Mouse (Mus musculus) mouse embryonic stem cell (cell line): ENCODE measurements around the gene Sp2.

Experiments
- in situ Hi-C, 2 experiments: fragments of 300-500 bp; cut with MboI; formaldehyde crosslinking; loops; 1 replicate in 1 of 2; 3 replicates in 1 of 2; pipeline ENCODE4 v1.14.3; 2019 to 2020; ENCODE audit warnings: low sequenced_read_pairs in 2 of 2, low pct_unique_long_range_greater_than_20kb in 1 of 2, mixed read lengths in 1 of 2; ENCODE audit not compliant: unreplicated experiment in 1 of 2

Sp2 gene

DNA sequence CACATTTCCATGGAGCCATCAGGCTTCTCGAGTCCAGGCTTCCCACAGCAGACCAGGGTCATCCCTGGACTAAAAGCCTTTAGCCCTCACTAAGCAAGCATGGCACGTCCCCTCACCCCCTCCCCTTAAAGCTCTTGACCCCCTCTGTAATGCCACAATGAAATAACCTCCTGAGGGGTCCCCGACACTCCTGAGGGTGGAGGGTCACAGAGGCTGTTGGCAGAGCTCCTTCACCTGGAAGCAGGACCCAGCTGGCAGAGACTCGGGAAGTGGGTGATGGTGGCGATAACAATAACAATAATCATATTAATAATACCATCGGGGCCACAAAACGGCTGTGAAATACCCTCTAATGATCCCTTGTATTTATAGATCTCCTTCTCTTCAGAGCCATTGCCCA is at the start of gene Sp2:
Gene Sp2, minus strand, starts transcription at position 101 of the 400 bp plus-strand sequence.
- in situ Hi-C loops = no loop called here

DNA sequence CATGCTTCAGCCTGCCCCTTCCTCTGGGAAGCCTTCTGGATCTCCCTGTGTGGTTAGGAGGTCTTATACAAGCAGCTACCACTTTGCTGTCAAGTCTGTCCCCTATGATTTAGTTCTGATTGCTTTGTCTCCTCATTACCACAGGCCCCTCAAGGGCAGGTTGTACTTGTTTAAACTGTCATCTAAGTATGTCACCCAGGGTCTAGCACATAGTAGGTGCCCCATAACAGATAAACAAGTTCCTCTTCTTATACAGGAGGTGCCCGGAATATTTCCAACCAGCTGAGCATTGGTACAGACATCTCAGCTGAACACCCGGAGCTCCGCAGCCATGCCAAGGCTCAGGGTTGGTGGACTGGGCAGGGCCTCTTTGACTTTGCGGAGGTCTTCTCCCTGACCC is 49.7 kb upstream of the Sp2 start:
- in situ Hi-C loops = no loop called here

DNA sequence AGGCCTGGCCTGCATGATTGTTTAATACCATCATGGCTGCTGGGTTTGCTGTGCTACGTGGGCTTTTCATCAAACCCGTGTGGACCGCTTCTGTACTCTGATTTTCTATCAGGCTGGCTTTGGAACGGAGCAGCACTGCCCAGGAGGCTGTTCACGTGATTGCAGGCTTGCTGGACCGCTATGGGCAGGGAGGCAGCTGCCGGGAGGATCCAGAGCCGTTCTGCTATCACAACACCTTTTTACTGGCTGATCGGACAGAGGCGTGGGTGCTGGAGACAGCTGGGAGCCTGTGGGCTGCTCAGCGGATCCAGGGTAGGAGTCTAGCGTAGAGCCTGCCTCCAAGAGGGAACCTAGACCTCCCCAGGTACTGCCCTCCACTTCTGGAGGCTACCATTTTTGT is 49.2 kb upstream of the Sp2 start:
- in situ Hi-C loops = no loop called here

DNA sequence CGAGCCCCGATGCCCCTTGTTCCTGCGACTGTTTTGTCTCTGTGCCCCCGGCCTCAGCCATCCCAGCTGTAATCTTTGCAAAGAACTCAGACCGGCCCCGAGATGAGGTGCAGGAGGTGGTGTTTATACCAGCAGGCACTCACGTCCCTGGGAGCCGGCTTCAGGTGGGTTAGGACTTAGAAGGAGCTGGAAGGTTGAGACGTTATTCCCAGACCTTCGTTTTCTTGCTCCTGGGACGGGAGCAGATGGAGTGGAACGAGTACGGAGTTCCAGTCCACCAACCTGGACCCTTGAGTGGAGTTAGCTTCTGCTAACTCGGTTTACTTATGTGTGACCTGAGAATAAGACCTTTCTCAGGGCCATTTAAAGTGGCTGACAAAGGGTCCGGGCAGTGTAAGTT is 47.7 kb upstream of the Sp2 start:
- in situ Hi-C loops = no loop called here

DNA sequence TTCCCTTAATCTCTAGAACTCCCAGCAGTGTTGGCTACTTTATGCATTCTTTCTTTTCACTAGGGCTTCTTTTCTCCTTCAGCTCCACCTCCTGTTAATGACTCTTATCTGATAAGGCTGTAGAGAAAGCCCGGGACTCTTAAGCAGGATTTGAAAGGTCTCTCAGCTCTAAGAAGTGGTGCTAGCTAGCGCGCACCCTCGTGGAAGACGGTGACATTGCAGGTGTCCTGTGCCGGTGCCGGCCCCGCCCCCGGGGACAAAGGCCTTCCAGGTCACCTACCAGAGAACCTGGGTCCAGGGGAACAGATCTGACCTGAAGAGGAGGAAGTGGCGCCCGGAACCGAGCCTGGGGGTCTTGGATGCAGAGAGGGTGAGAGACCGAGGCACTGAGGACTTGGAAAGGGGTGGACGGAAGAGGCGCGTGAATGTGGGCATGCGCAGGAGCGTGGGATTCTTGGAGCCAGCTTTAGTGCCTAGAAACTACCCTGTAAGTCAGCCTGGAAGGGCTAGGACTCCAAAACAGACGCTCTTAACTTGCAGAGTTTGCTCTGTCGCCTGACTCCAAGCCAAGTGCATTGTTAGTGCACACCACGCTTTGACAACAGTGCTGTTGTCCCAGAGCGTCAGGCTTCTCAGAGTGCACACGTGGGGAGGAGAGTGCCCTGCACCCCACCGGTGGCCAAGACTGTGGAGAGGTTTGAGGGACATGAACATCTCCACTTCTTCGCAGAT is 47.1 kb upstream of the Sp2 start, which contains the start of gene Scrn2:
Gene Scrn2, plus strand, starts transcription at position 253 of the 732 bp plus-strand sequence.
- in situ Hi-C loops = no loop called here

DNA sequence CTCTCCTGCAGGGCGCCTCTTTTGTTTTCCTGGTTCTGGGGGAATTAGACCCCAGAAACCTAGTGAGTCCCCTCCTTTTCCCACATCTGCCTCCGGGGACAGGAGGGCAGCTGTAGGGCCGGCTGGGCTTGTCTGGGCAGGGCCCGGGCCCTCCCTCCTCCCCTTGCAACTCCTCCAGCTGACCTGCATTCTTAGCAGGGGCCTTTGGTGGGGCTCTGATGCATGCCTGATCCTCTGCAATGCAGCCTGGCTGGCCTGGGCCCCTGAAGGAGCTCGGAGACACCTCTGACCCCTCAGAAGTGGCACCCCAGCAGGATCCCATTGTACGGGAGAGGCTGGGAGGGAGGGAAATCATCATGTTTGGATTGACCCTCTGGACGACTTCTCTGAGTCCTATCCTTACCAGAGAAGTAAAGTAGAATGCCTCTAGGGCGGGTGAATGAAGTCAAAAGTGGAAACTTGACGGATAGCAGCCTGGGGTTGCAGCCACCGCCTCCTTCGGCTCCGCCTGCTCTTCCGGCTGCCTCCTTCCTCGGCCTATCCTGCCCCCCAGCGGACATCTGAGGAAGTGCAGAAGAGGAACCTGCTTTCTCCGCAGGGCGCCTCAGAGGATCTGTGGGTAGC is 43.1 kb upstream of the Sp2 start:
- in situ Hi-C loops = no loop called here

DNA sequence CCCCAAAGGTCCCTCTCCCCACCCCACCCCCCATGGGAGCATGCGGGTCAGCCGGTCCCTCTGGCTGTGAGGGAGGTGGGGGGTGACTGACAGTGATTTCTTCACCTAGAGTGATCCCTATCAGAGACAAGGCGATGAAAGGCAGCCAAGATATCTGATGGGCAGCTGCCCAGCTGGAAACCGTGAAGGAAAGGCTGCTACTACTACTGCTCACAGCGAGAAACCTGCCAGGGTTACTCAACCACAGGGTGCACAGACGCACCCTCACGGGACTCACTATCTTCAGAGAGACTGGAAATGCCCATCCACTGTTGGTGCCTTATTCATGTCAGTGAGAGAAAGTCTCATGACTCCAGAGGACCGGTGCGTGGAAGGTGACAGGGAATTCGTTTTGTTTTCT is 42.2 kb upstream of the Sp2 start:
- in situ Hi-C loops = loop anchor here (5.0 to 25.0 kb wide), 2 partner anchors 38 to 688 kb away; no protein-coding TSS in a partner anchor

DNA sequence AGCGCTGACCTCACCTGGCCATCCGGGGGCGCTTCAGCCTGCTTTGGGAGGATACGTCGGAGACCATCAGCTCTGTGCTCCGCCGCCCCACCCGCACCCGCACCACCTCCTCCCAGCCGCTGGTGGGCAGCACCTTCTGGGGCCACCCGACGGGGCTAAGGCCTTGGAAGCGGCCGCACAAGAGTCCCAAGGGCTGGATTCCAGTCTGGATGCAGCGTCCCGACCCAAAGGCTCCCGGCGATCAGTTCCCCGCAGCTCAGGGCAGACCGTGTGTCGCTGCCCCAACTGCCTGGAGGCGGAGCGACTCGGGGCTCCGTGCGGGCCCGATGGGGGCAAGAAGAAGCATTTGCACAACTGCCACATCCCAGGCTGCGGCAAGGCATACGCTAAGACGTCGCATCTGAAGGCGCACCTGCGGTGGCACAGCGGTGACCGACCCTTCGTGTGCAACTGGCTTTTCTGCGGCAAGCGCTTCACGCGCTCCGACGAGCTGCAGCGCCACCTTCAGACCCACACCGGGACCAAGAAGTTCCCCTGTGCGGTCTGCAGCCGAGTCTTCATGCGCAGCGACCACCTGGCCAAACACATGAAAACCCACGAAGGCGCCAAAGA is 39.2 kb upstream of the Sp2 start:
- in situ Hi-C loops = loop anchor here (5.0 to 25.0 kb wide), 2 partner anchors 35 to 685 kb away; no protein-coding TSS in a partner anchor

DNA sequence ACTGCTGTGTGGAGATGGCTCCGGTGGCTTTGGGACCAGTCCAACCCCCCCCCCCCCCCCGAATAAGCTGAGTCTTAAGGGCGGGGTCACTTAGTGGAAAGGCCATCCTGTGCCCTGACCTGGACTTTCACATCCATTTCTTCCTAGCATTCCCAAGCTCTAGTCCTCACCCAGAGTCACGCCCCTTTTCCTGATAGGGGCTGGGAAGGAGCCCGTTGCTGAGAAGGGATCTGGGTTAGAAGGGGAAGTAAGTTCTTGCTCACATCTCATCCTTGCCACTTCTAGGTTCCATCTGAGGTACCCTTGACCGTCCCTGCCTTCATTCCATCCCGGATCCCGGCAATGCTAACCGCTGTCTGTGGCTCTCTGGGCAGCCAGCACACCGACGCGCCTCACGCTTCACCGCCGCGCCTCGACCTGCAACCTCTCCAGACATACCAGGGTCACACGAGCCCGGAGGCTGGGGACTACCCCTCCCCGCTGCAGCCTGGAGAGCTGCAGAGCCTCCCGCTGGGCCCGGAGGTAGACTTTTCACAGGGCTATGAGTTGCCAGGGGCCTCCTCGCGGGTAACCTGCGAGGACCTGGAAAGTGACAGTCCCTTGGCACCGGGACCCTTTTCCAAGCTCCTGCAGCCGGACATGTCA is 38.5 kb upstream of the Sp2 start:
- in situ Hi-C loops = loop anchor here (5.0 to 25.0 kb wide), 2 partner anchors 34 to 684 kb away; no protein-coding TSS in a partner anchor

DNA sequence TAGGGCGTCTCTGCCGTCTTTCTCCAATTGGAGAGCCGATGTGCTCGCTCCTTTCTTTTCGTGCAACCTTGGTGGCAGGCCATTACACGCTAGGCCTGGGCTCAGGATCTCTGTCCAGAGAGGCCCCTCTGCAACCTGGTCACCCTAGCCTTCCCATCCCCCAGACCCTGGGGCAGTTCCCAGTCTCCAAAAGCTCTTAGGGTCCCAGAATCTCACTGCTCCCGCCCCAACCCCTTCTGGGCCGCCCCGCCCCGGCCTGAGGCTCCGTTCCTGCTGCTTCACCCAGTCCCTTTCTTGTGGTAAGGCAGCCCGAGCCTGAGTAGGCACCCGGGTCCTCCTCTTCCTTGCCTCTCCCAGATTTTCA is 36.6 kb upstream of the Sp2 start:
- in situ Hi-C loops = loop anchor here in 1 of 2 experiments (25.0 kb wide), 1 partner anchor 682 kb away; no protein-coding TSS in a partner anchor

DNA sequence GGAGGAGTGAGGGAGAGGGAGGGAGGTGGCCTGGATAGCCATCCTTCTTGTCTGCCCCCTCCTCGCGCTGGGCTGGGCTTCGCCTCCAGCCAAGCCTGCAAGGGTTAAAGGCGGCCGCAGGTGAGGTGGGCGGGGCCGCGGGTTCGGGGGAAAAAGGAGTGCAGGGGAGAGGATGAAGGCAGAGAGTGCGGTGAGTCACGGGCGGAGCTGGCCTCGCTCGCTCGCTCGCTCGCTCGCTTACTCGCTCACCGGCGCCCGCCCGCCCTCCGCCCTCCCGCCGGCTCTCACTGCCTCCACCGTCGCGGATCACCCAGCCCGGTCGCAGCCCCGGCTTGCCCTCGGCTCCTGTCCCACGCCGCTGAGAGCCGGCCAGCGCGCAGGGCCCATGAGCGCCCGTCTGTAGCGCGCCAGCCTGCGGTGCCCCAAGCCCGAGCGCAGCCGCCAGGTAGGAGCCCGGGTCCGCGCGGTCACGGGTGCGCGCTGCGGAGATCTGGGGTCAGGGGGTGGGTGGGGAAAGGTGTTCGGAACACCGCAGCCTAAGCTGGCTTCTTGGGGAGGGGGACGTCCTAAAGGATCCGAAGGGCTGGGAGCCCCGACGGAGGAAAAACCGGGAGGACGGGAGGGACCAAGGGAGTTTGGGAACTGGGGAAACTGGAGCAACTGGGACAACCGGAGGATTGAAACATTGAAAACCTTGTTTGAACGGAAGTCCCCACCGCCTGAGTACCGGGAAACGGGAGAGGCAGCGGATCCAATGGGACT is 36.0 kb upstream of the Sp2 start:
- in situ Hi-C loops = loop anchor here in 1 of 2 experiments (25.0 kb wide), 1 partner anchor 681 kb away; no protein-coding TSS in a partner anchor

DNA sequence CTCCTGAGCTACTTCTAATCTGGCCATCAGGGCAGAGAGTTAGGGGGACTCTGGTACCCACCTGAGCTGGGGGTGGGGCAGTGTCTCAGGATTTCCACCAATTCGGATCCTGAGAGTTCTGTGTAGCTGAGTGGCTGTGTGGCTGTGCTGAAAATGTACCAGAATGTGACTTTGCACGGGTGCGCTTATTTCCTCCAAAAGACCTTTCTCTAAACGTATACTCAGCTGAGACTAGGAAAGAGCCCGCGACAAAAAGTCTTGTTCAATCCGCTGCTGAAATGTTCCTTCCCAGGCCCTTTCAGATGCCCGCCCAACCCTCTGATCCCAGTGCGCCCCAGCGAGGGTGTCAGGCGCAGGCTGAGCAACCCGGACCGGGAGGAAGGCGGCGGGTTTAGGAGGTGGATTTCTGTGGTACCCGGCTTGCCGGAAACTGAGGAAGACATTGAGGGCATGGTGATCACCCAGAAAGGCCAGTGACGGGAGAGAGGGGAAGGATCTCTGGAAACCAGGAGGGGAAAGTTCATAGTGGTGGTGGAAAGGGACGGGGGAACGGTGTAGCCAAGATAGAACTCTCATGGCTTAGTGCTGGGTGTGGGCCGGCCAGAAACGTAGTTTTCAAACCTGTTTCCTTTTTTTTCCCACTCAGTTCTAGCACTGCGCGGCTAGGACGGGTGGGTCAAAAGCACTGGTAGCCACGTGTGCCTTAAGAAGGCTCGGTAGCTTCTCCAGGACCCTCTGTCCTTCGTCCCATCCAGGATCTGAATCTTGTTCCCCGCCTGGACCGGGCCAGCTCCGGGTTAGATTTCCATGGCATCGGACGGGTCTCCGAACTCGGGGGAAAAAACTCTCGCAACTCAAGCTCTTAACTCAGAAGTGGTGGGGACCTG is 35.2 kb upstream of the Sp2 start:
- in situ Hi-C loops = loop anchor here in 1 of 2 experiments (25.0 kb wide), 1 partner anchor 681 kb away; no protein-coding TSS in a partner anchor

DNA sequence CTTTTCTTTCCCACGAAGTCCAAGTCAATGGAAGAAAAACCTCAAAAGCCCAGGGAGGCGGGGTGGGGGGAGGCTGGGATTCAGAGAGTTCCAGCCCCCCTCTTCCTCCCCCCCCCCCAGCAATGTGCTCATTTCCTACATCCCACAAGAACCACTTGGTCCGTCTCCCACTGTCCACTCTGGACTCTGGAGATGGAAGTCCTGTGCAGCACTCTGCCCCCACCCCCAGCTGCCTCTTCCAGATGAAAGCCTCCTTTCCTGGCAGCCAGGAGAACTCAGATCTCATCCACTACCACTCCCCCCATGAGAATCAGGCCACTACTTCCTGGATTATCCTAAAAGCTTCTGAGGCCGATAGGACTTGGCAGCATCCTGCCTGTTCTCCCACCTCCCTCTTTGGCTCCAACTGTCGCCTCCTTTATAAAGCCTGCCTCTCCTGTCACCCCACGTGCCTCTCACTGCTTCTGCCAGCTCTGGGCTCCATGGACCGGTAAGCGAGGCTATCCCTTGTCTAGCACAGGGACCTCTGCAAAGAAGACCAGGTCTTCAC is 30.4 kb upstream of the Sp2 start, which contains the start of gene Sp6:
Gene Sp6, plus strand, starts transcription at position 274 of the 550 bp plus-strand sequence.
- in situ Hi-C loops = loop anchor here in 1 of 2 experiments (25.0 kb wide), 1 partner anchor 676 kb away; no protein-coding TSS in a partner anchor

DNA sequence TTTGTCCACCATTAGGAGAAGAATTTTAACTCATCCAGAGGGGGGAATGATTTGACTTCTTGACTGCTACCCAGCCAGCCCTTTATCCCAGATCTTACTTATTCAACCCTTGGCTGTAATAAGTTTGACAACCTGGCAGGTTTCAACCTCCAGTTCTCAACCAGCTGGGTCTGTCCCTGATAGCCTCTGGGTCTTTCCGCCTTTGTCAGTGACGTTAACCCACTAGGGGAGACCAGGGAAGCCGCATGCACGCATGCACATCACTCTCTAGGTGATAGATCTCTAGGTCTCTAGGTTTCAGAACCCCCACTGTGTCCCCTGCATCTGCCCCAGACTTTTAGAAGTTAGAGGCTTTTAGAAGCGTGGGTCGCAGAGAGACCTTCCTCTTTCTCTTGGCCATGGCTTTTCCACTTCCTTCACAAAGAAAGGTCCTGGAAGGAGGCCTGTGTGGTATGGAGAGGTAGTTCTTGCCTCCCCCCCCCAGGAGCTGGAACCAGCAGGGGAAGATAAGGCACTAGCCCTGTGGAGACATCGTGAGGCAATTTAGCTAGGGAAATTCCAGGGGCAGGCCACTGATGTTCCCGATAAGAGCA is 26.5 kb upstream of the Sp2 start:
- in situ Hi-C loops = loop anchor here in 1 of 2 experiments (25.0 kb wide), 1 partner anchor 672 kb away; no protein-coding TSS in a partner anchor

DNA sequence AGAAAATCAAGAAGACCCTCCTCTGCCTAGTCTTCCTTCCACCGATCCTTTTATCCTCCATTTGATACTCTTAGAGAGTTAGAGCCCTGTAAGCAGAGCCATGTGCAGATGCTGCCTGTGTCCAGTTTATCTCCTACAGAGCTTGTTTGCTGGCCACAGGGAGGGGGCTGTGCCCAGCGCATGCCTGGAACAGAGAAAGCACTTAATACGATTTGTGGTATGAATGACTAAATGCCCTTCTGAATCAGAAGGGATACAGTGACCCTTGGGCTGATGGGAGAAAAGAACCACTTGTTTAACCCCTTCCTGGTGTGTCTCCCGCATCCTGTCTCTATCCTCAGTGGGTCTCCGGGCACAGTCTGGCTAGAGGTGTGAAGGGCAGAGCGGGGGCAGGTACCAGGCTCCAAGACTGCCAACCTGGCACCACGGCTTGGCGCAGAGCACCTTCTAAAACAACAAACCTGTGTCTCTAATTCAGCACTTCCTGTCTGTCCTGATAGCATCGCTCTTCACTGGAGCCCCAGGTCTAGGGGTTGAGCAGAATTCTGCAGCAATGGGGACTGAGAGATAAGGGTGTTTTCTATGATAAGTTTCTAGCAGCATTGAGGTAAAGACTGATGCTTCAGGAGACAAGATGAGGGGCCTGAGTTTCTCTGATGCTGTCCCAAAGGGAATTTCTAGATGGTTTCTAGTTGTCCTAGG is 24.5 kb upstream of the Sp2 start:
- in situ Hi-C loops = loop anchor here in 1 of 2 experiments (25.0 kb wide), 1 partner anchor 670 kb away; no protein-coding TSS in a partner anchor

DNA sequence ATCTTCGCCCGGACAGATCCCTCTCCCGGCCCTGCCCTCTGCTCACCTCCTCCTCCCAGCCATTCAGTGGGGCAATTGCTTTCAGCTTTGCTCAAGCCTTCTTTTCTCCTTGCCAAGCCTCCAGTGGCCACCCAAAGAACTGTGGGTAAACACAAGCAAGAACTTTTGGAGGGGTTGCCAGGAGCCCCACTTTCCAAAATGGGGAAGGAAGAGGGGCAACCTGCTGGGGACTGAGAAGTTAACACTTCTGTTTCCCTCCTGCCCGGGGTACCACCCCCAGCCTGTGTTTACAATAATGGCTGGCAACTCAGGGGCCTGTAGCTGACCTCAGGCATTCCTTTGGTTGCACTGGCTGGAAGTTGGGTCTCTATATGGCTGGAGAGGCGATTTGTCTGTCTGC is 20.4 kb upstream of the Sp2 start:
- in situ Hi-C loops = loop anchor here in 1 of 2 experiments (25.0 kb wide), 1 partner anchor 666 kb away; no protein-coding TSS in a partner anchor
